Mouse (Mus musculus): ENCODE measurements around the gene Thap8.
"Not testable (repeated sequence)": the region's sequence is repeated elsewhere in the genome, so short reads cannot be mapped to it uniquely, and the experiment has no call there.

The Thap8 gene

GRCm38 (mm10) chr7:30279951-30280669 is at the start of gene Thap8, which contains the start of gene Wdr62:
Thap8 (plus strand) TSS chr7:30280094.
Wdr62 (minus strand) TSS chr7:30280419.
- peak; percentile 93 for DNase-seq

GRCm38 (mm10) chr7:30231328-30231668 is 48.6 kb upstream of the Thap8 start:
- DNase-seq = no peak

GRCm38 (mm10) chr7:30231669-30232454 is 48.0 kb upstream of the Thap8 start, which contains the start of the genes Polr2i and Tbcb:
Polr2i (plus strand) TSS chr7:30231948.
Tbcb (minus strand) TSS chr7:30232272.
- peak; percentile 99 for DNase-seq

- no peak for DNase-seq
Measured at GRCm38 (mm10) chr7:30232631-30233148, 47.2 kb upstream of the Thap8 start.

- DNase-seq = no peak
Measured at GRCm38 (mm10) chr7:30233387-30233786, 46.5 kb upstream of the Thap8 start.

GRCm38 (mm10) chr7:30234276-30234858 is 45.5 kb upstream of the Thap8 start:
- no peak for DNase-seq

- no peak for DNase-seq
Measured at GRCm38 (mm10) chr7:30235091-30235490, 44.8 kb upstream of the Thap8 start.

- no peak for DNase-seq
Measured at GRCm38 (mm10) chr7:30235625-30236024, 44.3 kb upstream of the Thap8 start, which contains the start of gene Ovol3. Ovol3 (minus strand) TSS chr7:30235725.

- not testable (repeated sequence) for DNase-seq
Measured at GRCm38 (mm10) chr7:30237374-30237773, 42.5 kb upstream of the Thap8 start.

GRCm38 (mm10) chr7:30251956-30252954 is 27.6 kb upstream of the Thap8 start:
- no peak for DNase-seq

GRCm38 (mm10) chr7:30265041-30265440 is 14.9 kb upstream of the Thap8 start:
- DNase-seq = no peak

GRCm38 (mm10) chr7:30265531-30265930 is 14.4 kb upstream of the Thap8 start:
- DNase-seq = no peak

GRCm38 (mm10) chr7:30265935-30266334 is 14.0 kb upstream of the Thap8 start:
- no peak for DNase-seq

- DNase-seq = no peak
Measured at GRCm38 (mm10) chr7:30266780-30267179, 13.1 kb upstream of the Thap8 start.

GRCm38 (mm10) chr7:30269641-30270040 is 10.3 kb upstream of the Thap8 start:
- DNase-seq = no peak

- no peak for DNase-seq
Measured at GRCm38 (mm10) chr7:30274383-30274782, 5.5 kb upstream of the Thap8 start.

GRCm38 (mm10) chr7:30278911-30279310 is 983 bp upstream of the Thap8 start:
- DNase-seq = no peak

- no peak for DNase-seq
Measured at GRCm38 (mm10) chr7:30279536-30279935, 358 bp upstream of the Thap8 start.

GRCm38 (mm10) chr7:30280670-30281138 is 810 bp downstream of the Thap8 start:
- DNase-seq = peak; percentile 89

- no peak for DNase-seq
Measured at GRCm38 (mm10) chr7:30281522-30281921, 1.6 kb downstream of the Thap8 start.

GRCm38 (mm10) chr7:30282740-30283139 is 2.8 kb downstream of the Thap8 start:
- no peak for DNase-seq

Measured in right cerebral cortex, adult 18-20 months (tissue).